Mouse (Mus musculus) erythroblast, embryonic 14.5 days (primary cell): ENCODE measurements around the gene Foxn1. TPM values are rescaled to one million over a fixed set of nuclear protein-coding genes. Genes with fewer than 3 reads are reported as not detected.

ENCODE experiments used
- H3K27me3 ChIP-seq: 2 replicates; pipeline ENCODE4 v1.6.1; 2012; ENCODE audit warnings: inconsistent platforms; ENCODE audit not compliant: control insufficient read depth
- H3K36me3 ChIP-seq: 2 replicates; pipeline ENCODE4 v1.6.1; 2012; ENCODE audit warnings: mild to moderate bottlenecking, inconsistent platforms; ENCODE audit not compliant: control insufficient read depth
- H3K4me1 ChIP-seq: 2 replicates; pipeline ENCODE4 v1.6.1; 2012; ENCODE audit warnings: inconsistent platforms; ENCODE audit not compliant: control insufficient read depth
- H3K4me3 ChIP-seq: replicated peaks from 2 replicates; pipeline ENCODE3; 2012; ENCODE audit warnings: moderate library complexity, mild to moderate bottlenecking, inconsistent platforms
- H3K9me3 ChIP-seq: 2 replicates; pipeline ENCODE4 v1.6.1; 2012; ENCODE audit warnings: low read length, inconsistent platforms, mixed read lengths; ENCODE audit not compliant: control insufficient read depth
- GATA1 ChIP-seq: IDR thresholded peaks from 2 replicates; pipeline ENCODE4 v1.6.1; 2012; ENCODE audit warnings: low read length, inconsistent platforms, mixed read lengths
- TAL1 ChIP-seq: IDR thresholded peaks from 3 replicates; pipeline ENCODE4 v1.6.1; 2012; ENCODE audit warnings: low read length, inconsistent platforms, mixed read lengths
- polyA plus RNA-seq: library from polyadenylated mRNA; stranded (reverse); fragments of >175 nt; gene quantifications from 2 replicates; pipeline ENCODE4 v1.2.3, GENCODE M21; 2012

The Foxn1 gene
- polyA plus RNA-seq, 1 experiment, result not detected

DNA sequence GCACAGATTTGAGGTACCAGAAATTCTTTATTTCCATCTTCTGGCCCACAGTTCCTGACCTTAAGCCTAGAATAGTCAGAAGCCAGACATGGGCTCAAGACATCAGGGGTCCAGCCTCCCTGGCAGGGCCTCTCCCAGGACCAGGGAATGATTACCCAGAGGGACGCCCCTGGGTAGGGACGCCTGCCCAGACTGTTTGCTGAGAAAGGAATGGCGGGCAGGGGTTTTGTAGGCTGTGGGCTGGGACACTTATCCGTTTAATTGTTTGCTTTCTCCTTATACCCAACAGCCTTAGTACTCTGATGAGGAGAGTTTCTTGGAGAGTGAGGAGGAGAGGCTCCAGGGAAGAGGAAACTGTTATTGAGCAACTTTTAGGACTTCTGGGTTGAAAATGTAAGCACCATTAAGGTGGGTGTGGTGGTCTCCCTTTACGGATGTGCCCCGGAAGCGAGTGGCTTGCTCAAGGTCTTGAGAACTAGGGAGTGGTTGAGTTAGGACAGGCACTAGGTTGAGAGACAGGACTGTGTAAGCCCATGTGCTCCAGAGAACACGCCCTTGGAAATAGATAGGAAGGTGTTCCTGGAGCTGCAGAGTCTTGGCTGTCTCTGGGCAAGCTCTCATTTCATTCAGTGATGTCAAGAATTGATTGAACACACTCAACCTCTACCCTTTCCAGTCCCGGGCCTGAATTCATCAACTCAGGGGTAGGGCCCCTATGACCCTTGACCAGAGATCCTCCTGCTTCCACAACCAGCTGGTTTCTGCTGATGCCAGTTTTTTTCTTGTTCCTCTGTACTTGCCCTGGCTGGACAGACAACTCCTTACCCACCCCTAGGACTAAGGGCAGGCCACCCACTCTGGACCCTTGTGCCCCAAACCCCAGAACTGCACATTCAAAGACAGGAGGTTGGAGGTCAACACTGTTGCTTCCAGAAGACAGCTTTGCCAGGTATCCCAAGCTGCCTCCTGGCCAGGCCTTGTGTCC lies 22.2 kb upstream of the Foxn1 start:
- no peaks in the 10 kb centered on the region; the same call in 1 of the 2 replicates for H3K27me3 ChIP-seq
- no peak overlapping the region for H3K4me3 ChIP-seq
- no peaks in the 10 kb centered on the region for H3K36me3 ChIP-seq
- H3K4me1 ChIP-seq, result peaks cover 13% of the 10 kb centered on the region
- TF ChIP-seq TAL1, result no peak
- TF ChIP-seq GATA1, result no peak
- no peaks in the 10 kb centered on the region for H3K9me3 ChIP-seq

DNA sequence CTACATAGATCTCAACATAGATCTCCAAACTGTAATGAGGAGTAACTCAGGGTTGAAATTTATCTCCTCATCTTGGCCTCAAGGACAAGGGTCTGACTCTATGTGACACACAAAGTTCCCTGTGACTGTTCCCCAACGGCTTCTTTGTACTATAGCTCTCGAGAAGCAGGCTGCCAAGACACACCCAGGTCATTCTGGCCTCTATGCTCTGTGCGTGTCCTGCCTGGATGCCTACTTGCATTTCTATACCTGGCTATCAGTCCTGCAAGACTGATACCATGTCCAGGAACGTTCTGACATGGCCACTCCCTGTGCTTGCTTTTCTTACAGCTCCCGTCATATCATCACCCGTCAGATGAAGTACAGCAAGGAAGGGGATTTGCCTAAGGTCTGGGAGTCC lies 15.7 kb upstream of the Foxn1 start:
- no peaks in the 10 kb centered on the region for H3K4me1 ChIP-seq
- H3K36me3 ChIP-seq, result no peaks in the 10 kb centered on the region
- no peak for TF ChIP-seq GATA1
- TF ChIP-seq TAL1, result no peak
- H3K27me3 ChIP-seq, result no peaks in the 10 kb centered on the region
- H3K9me3 ChIP-seq, result no peaks in the 10 kb centered on the region
- no peak overlapping the region for H3K4me3 ChIP-seq

DNA sequence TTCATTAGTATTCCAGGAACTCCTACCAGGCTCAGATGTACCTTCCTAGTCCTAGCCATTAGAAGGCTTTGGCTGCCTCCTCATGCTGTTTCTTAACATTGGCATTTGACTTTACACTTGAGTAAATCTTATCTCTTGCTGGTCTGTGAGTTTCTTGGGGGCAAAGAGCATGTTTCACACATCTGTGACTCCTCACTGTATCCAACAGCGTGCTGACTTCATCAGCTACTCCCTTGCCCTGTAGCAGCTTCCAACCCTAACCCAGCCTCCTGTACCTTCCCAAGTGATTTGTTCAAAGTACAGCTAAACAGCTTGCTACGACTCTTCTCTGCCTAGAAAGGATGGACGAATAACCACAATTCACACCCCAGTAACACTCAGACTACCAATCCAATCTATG lies 15.1 kb upstream of the Foxn1 start:
- TF ChIP-seq GATA1 (no peak), TAL1 (no peak)
- Histone ChIP-seq H3K9me3 (no peaks in the 10 kb centered on the region), H3K27me3 (no peaks in the 10 kb centered on the region), H3K36me3 (no peaks in the 10 kb centered on the region), H3K4me3 (no peak overlapping the region), H3K4me1 (no peaks in the 10 kb centered on the region)

DNA sequence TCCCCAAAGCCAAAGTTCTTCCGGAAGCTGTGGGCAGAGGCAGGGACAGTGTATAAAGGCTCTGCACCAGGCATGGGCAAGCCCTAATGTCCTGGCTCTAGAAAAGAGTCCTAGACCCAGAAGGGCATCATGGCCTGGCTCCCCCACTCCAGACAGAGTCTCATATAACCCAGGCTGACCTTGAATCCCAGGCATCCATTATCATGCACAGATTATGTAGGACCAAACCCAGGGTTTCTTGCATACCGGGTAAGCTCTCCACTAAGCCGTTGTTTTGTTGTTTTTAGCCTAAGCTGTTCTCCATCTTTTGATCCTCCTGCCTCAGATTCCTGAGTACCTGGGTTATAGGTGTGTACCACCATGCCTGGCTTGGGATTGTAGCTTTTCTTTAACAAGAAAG lies 14.6 kb upstream of the Foxn1 start:
- Histone ChIP-seq H3K9me3 (no peaks in the 10 kb centered on the region), H3K4me1 (no peaks in the 10 kb centered on the region), H3K4me3 (no peak overlapping the region), H3K36me3 (no peaks in the 10 kb centered on the region), H3K27me3 (no peaks in the 10 kb centered on the region)
- TF ChIP-seq TAL1, result no peak
- no peak for TF ChIP-seq GATA1

DNA sequence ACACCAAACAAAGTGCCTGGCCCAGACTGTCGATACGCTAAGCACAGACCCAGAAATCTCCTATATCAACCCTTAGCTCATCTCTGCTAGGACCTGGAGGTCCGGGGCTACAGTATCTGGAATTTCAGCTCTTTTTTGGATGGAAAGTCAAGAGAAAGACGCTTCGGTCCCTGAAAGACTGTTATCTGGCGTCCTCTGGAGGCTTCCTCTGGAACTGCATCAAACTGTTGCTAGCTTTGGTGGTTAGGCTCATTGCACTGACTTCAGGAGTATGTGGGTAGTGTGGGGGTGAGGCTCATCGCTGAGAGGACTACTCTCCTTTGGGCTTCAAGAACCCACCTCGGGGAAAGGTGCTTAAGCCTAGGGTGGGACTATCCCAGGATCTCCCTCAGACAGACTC lies 13.3 kb upstream of the Foxn1 start:
- no peaks in the 10 kb centered on the region for H3K9me3 ChIP-seq
- H3K36me3 ChIP-seq, result no peaks in the 10 kb centered on the region
- H3K4me3 ChIP-seq, result no peak overlapping the region
- H3K4me1 ChIP-seq, result no peaks in the 10 kb centered on the region
- TF ChIP-seq GATA1, result no peak
- TF ChIP-seq TAL1, result no peak
- no peaks in the 10 kb centered on the region for H3K27me3 ChIP-seq

DNA sequence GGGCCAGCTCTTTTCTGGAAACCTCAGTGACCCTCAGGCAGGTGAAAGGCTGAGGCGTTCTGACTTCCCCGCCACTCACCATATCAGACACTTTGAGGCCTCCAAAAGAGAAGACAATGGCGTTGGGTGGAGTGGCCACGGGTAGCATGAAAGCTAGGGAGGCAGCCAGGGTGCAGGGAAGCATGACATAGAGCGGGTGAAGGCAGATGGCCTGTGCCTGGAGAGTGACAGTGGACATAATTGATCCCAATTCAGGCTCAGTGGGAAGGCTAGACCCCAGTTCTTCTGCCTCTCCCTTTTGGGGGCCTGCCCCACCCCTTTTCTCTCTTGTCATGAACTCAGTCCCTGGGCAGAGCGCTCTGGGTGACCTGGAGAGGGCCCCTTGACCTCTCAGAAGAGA lies 11.9 kb upstream of the Foxn1 start:
- Histone ChIP-seq H3K9me3 (no peaks in the 10 kb centered on the region), H3K36me3 (no peaks in the 10 kb centered on the region), H3K4me3 (no peak overlapping the region), H3K27me3 (no peaks in the 10 kb centered on the region), H3K4me1 (no peaks in the 10 kb centered on the region)
- no peak for TF ChIP-seq GATA1
- no peak for TF ChIP-seq TAL1

DNA sequence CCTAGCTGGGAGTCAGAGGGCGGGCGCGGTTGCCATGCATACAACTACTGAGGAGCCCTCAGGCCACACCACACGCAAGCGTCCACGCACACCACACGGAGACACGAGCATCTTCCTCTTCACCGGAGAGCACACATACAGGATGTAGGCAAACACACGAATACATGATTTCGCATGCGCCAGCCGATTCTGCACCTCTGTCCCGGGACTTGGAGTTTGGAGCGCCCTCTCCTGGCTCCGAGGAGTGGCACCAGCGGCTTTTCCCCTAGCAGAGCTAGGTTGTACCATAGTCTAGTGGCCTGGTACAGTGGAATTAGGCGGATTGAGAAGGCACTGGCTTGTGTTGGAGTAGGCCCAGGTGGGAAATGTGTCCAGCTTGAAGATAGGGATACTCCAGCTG lies 11.0 kb upstream of the Foxn1 start:
- no peaks in the 10 kb centered on the region for H3K27me3 ChIP-seq
- H3K36me3 ChIP-seq, result no peaks in the 10 kb centered on the region
- H3K4me1 ChIP-seq, result no peaks in the 10 kb centered on the region
- H3K9me3 ChIP-seq, result no peaks in the 10 kb centered on the region
- H3K4me3 ChIP-seq, result no peak overlapping the region
- TF ChIP-seq TAL1, result no peak

DNA sequence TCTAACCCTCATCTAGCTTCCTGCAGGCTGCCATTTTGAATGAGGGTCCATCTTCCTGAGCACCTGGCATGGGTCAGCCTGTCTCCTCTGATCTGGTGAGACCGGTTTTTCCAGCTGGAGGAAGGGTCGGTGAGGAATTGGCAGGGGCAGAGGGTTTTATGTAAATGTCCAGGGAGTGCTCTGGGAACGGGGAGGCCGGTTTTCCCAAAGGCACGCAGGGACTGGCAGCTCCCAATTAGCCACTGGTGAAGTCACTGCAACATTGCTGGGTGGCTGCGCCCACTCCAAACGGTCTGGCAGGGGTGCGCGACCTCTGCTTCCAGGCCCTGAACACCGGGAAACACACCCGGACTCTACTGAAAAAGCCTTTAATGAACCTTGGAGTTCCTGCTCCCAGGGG lies 10.6 kb upstream of the Foxn1 start:
- H3K9me3 ChIP-seq, result no peaks in the 10 kb centered on the region
- no peaks in the 10 kb centered on the region for H3K27me3 ChIP-seq
- H3K4me1 ChIP-seq, result no peaks in the 10 kb centered on the region
- no peak overlapping the region for H3K4me3 ChIP-seq
- no peaks in the 10 kb centered on the region for H3K36me3 ChIP-seq
- TF ChIP-seq GATA1, result no peak
- TF ChIP-seq TAL1, result no peak

DNA sequence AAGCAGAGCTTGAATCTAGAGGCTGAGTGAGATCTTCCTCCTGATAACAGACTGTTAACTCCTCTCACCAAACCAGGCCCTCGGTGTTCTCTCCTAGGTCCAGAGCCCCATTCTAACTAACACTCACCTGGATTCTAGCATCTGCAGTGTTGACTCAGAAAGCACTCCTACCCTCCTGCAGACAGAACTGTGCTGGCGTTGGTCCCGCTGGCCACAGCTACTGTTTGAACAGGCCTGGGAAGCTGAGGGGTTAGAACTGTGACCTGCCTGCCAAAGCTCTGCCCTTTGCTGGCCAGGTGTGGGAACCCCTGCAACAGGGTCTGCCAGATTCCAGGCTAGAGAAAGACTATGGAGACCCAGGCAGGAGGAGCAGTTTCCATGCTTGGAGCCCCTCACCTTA lies 6.4 kb upstream of the Foxn1 start:
- Histone ChIP-seq H3K27me3 (no peaks in the 10 kb centered on the region), H3K4me3 (no peak overlapping the region), H3K4me1 (no peaks in the 10 kb centered on the region), H3K36me3 (no peaks in the 10 kb centered on the region), H3K9me3 (no peaks in the 10 kb centered on the region)
- no peak for TF ChIP-seq TAL1
- no peak for TF ChIP-seq GATA1
